Mouse (Mus musculus): ENCODE results near the gene Rbms2. TPM values are rescaled to one million over a fixed set of nuclear protein-coding genes. Genes with fewer than 3 reads are reported as not detected.

Gene Rbms2
- polyA plus RNA-seq, 1 experiment, result 125 TPM

DNA sequence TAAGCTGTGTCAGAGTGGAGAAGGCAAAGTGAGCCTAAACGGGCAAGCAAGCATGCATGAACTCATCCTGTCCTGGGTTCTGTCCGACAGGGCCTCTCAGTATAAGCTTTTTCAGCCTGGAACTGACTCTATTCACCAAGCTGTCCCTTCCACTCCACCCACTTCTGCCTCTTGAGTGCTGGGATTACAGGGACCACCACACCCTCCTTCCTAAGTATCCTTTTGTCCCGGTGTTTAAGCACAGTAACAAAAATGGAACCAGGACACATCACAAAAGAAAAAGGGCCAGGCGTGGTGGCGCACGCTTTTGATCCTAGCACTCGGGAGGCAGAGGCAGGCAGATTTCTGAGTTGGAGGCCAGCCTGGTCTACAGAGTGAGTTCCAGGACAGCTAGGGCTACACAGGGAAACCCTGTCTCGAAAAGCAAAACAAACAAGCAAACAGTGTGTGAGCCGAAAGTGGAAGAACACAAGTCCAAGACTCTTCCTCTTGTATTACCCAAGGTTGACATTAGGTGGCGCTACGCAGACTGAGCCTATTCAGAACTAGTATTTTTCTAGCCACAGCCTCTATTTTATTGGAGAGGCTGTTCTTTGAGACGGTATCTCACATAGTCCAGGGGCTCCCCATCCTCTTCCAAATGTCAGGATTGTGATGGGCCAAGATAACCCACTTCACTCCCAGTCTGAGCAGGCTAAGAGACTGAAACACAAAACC, 39.7 kb downstream of the Rbms2 start:
- no peak for DNase-seq (ENCODE audit: low read depth)

GRCm38 (mm10) chr10:128135374-128135773, 44.7 kb downstream of the Rbms2 start:
- DNase-seq (ENCODE audit: low read depth), result no peak

- DNase-seq (ENCODE audit: low read depth), result no peak
Observed at GRCm38 (mm10) chr10:128133650-128134332, 46.3 kb downstream of the Rbms2 start.

- no peak for DNase-seq (ENCODE audit: low read depth)
Observed at GRCm38 (mm10) chr10:128131812-128132211, 48.3 kb downstream of the Rbms2 start.

DNA sequence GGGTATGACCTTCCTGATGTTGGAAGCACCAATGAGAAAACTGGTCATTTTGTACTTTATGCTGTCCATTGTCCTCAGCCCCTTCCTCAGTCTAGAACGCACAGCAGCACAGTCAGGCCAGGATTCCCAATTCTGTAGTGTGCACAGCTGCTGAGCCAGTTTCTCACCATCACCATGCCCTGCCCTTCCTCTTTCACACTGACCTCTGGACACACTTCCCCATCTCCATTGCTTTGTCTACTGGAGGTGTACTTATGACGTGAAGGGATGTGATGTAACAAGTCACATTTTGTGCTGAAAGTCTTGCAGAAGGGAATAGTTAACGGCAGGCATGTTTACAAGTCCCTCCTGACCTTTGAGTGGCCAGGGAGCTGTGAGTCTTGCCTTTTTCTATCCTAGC, 48.8 kb downstream of the Rbms2 start:
- no peak for DNase-seq (ENCODE audit: low read depth)

DNA sequence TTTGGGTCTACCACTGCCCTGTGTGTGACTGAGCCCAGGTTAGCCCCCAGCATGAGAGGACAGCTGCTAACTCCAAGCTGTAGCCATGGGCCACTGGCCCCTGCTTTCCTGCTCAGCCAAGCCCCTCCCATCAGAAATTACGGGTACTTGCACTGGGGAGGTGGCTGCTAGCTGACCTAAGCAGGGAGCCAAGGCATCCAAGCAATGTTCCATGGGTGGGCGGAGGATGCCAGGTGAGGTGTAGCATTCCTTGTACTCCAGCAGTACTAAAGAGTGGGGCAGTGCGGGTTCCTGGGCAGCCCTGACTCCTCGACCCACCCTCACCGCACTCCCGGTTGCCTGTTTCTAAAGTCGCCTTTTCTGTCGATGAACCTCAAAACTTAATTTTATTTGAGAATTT, 52.0 kb downstream of the Rbms2 start:
- no peak for DNase-seq (ENCODE audit: low read depth)

GRCm38 (mm10) chr10:128127497-128127896, 52.6 kb downstream of the Rbms2 start:
- DNase-seq (ENCODE audit: low read depth), result no peak

GRCm38 (mm10) chr10:128125951-128126350, 54.1 kb downstream of the Rbms2 start:
- no peak for DNase-seq (ENCODE audit: low read depth)

DNA sequence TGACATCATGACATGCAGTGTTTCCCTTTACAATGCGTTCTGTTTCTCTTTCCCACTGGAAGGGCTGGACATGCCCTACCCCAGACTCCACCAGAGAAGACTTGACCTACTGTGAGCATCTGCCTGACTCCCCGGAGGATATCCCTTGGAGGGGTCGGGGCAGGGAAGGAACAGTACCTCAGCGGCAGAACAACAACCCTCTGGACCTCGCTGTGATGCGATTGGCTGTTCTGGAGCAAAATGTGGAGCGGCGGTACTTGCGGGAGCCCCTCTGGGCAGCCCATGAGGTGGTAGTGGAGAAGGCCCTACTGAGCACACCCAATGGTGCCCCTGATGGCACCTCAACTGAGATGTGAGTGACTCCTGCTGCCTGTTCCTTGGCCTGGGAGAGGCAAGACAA, 55.3 kb downstream of the Rbms2 start:
- DNase-seq (ENCODE audit: low read depth), result no peak

GRCm38 (mm10) chr10:128123833-128124232, 56.3 kb downstream of the Rbms2 start:
- no peak for DNase-seq (ENCODE audit: low read depth)

DNA sequence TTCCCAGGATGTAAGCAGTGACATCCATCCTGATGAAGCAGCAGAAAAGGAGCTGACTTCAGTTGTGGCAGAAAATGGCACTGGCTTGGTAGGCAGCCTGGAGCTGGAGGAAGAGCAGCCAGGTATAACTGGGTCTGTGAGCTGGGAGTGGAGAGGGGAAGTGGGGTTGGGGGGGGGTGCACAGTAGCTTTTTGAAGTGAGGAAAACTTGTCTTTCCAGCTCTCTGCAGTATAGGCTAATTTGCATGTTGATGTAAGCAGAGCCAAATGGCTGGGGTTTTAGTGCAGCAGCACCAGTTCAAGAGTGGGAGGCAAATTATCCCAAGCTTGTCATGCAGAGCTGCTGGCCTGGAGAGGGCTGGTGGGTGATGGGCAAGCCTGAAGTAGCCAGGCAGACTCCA, 68.9 kb downstream of the Rbms2 start:
- DNase-seq (ENCODE audit: low read depth), result no peak

- no peak for DNase-seq (ENCODE audit: low read depth)
Observed at GRCm38 (mm10) chr10:128110103-128110761, 69.9 kb downstream of the Rbms2 start.

- no peak for DNase-seq (ENCODE audit: low read depth)
Observed at GRCm38 (mm10) chr10:128097587-128097971, 82.5 kb downstream of the Rbms2 start.

- DNase-seq (ENCODE audit: low read depth), result no peak
Observed at GRCm38 (mm10) chr10:128096693-128097586, 83.2 kb downstream of the Rbms2 start.

- DNase-seq (ENCODE audit: low read depth), result no peak
Observed at GRCm38 (mm10) chr10:128096313-128096692, 83.8 kb downstream of the Rbms2 start.

- no peak for DNase-seq (ENCODE audit: low read depth)
Observed at GRCm38 (mm10) chr10:128095003-128095636, 85.0 kb downstream of the Rbms2 start.

DNA sequence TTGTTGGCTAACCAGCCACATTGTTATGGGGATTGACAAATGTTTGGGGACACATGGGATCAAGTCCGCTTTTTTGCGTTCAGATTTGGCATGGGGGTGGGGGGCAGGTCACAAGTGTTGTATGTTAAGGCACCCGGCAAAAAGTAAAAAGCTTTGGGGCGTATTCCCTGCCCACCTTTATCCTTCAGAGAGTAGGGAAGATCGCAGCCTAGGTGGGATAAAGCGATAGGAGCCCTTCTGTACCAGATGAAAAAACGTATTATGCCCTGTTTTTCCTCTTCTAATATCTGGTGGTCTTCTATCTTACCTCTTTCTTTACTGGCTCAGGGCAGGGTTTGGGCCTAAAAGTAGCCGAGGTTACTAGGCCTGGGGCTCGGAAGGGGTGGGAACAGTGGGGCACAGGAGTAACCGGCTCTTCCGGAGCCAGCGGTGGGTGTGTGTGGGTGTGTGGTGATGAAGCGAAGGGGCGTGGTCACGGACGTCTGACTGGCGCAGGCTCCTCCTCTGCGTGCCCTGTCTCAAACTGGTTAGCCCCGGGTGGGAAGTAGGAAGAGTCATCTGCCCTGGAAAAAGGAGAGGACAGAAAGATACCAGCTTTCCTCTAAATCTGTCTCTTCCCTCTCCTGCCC, 85.6 kb downstream of the Rbms2 start:
- no peak for DNase-seq (ENCODE audit: low read depth)

DNA sequence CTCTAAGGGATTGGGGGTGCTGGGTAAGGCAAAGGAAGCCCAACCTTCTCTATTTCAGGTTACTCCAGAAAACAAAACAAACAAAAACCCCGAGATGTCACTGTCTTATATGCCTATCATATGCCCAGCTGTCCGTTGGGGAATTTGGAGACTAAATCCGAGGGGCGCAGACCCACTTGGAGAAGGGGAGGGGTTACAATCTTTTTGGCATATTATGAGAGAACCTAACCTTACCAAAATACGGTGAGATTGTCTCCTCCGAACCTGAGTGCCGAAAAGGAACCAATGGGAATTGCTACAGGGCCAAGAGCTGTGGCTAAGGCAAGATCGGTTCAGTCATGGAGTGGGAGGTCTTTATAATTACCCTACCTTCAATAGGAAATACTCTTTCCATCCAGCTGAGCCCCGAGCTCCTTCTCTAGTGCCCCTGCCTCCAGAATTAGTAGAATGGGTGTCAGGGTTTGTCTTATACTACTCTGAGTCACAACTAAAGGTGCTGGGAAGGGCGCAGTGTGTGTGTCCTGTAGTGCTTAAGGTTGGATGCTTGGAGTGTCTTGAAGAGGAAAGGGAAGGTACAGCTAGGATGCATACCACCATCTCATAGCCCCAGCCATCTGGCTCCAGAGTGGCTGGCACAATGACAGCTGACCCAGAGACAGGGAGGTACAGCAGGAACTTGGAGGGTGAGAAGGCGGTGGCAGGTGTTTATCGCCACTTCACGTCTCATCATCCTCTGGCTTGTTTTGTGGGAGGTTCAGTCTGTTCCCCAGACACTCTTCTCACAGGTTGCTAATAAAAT, 86.4 kb downstream of the Rbms2 start:
- no peak for DNase-seq (ENCODE audit: low read depth)

GRCm38 (mm10) chr10:128092506-128093495, 87.3 kb downstream of the Rbms2 start:
- no peak for DNase-seq (ENCODE audit: low read depth)
